Mouse (Mus musculus) lung, postnatal 4 days (tissue): Measurements from ENCODE around the gene Senp3.

Source experiments
- DNase-seq, 2 experiments: peaks; one replicate each; pipeline ENCODE4 v3.0.0; 2021

The Senp3 gene

GRCm38 (mm10) chr11:69679144-69679543, 2.7 kb downstream of the Senp3 start:
- no peak for DNase-seq

GRCm38 (mm10) chr11:69672211-69672706, 9.6 kb downstream of the Senp3 start, which contains the start of gene Eif4a1:
Eif4a1 (minus strand) TSS chr11:69672423.
- DNase-seq, result peak; percentile 100

GRCm38 (mm10) chr11:69671726-69672124, 10.2 kb downstream of the Senp3 start:
- no peak for DNase-seq

DNA sequence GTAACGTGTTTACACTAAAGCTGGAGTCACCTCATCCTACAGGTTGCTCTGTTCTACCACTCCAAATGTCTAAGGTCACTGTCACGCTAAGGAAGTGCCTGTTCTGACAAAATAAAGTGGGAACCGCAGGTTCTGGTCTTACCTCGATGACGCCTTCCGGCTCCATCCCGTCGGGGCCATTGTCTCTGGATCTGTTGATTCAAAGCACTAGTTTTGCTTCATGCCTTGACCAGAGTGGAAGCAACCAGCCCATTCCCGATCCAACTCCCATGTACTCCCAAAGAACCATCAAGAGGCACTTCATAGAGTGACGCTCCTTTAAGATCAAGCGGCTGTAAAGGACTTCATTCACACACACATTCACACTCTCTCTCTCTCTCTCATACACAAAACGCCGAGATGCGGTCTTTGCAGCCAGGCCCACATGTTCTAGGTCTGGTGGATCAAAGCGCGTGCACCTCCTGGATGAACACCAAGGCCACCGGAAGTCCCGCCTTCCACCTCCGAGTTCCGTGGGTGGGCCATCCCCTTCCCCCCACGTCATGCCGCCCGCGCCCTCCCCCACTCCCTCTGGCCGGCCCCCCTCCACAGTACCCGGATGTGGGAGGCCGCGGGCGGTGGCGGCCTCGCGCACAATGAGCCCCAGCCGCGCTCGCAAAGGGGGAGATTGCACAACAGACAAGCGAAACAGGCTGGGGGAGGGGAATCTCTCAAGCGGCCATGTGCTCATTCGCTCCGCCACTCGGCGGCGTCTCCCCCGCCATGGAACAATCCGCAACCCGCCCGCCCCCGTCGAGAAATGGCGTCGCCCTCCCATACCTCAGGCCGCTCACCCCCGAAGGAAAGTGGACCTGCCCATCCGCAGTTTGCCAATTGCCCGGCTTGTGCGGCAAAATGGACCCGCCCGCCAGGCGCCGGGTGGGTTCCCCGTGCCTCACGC, 10.8 kb downstream of the Senp3 start:
- DNase-seq, result peak; percentile 96 to 98

DNA sequence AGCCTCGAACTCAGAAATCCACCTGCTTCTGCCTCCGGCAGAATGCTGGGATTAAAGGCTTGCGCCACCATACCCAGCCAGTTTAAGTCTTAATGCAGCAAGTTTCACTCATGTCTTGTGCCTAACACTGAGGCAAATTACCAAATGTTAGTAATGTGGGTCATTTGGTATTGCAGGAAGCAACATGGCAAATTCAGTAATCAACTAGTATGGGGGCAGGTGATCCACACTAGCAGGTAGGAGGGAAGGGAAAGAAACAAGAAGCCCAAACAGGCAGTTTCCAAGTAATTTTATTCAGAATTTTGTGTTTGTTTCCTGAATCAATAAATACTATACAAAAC, 15.2 kb downstream of the Senp3 start:
- DNase-seq, result no peak

GRCm38 (mm10) chr11:69665961-69666664, 15.8 kb downstream of the Senp3 start, which contains the start of gene Cd68:
Cd68 (minus strand) TSS chr11:69666153.
- DNase-seq, result peak; percentile 76 to 79

DNA sequence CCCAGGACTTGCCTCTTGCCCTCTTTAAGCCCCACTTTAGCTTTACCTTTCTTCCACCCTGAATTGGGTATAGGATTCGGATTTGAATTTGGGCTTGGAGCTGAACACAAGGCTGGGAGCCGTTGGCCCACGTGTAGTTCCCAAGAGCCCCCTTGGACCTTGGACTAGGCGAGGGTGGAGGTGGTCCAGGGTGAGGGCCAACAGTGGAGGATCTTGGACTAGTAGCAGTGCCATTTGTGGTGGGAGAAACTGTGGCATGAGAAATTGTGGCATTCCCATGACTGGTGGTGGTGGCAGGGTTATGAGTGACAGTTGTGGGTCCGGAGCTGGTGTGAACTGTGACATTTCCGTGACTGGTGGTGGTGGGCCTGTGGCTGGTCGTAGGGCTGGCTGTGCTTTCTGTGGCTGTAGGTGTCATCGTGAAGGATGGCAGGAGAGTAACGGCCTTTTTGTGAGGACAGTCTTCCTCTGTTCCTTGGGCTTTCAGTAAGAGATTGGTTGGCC, 16.4 kb downstream of the Senp3 start:
- peak; percentile 16 to 26 for DNase-seq

- no peak for DNase-seq
Observed at GRCm38 (mm10) chr11:69664841-69665240, 17.0 kb downstream of the Senp3 start.

GRCm38 (mm10) chr11:69663795-69664194, 18.1 kb downstream of the Senp3 start:
- DNase-seq, result peak; percentile 14 to 32

GRCm38 (mm10) chr11:69662967-69663671, 18.8 kb downstream of the Senp3 start:
- no peak for DNase-seq

DNA sequence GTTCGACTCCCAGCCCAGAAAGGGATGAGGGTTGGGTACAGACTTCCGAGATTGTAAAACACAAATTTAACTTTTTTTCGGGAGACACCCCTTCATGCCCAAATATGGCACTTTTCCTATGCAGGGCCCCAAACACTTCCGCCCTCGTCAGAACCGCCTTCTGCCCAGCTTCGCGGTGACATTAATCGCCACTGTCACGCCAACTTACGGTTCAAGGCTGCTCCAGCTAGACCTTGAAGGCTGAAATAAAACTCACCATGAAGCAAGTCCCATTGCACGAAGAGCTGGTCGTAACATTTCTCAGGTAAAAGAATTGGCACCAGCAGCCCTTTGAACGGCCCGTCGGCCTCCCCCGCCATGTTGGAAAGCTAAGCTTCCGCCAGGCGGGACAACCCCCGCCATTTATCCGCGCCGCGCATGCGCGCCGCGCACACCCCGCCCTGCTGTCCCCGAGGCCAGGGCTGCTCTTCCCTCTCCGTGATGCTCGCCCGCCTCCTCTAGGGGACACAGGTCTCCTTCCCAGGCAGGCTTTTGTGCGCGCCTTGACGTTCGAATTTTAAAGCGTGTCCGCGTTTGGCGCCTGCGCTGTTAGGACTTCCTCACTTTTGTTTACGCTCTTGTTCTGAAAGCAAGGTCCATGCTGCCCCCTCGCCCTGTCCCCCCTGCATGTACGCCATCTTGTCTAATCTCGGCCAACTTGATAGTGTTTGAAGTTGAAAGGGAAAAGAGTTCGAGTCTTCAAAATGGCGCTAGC, 19.5 kb downstream of the Senp3 start, which contains the start of gene Mpdu1:
TSS of gene Mpdu1 (minus strand) at position 430 of the 754 bp plus-strand sequence.
- peak; percentile 97 to 99 for DNase-seq

- DNase-seq, result no peak
Observed at GRCm38 (mm10) chr11:69661221-69661881, 20.5 kb downstream of the Senp3 start.

DNA sequence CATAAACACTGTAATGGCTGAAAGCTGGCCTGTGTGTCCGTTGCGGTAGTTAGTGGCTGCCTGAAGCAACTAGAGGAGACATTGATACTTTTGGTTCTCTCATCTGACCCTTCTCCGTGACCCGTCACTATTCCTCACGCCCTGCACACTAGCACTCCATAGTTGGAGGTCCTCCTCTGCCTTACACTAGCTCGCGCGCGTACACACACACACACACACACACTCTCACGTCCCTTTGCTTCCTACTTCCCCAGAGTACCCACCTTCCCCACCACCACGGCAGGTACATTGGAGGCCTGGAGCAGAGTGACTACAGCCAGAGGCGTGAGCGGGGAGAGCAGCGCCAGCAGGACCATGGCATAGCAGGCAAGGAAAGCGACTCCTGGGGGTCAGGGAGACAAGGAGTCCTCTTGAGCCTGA, 24.4 kb downstream of the Senp3 start:
- DNase-seq, result peak in 1 of 2 experiments; percentile 24

DNA sequence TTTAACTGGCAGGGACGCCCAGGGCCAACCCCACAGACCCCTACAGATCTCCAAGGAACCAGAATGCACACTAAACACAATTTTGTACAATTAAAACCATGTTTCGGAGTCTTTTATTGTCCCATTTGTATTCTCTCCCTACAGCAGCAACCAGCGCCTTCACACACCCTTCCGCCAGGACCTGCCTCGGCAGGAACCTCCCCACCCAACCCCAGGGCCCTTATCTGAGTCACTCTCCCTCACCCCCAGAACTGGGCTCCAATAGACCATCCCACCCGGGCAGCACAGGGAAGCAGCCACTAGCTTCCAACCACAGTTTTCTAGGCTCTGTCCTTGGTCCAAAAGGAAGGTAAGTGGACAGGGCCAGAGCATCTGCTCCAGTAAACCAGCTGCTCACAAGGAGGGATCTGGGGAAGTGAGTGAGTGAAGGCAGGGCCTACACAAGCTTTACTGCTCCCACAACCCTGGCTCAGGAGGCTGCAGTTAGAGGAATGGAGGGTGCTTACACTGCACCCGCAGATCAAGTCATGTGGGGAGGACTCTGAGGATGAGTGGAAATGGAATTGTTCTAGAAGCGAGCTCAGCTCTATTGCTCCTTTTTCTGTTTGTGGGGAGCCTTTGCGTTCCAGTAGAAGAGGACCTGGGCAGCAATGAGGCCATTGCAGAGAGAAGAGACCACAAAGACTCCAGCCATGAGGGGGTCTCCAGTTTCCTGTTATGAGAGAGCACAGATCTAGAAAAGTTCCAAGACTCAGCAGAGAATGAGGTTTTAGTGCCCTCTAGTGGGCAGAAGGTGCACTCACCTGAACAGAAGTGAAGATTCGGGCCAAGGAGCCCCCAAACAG, 25.0 kb downstream of the Senp3 start:
- peak in 1 of 2 experiments; percentile 66 for DNase-seq

DNA sequence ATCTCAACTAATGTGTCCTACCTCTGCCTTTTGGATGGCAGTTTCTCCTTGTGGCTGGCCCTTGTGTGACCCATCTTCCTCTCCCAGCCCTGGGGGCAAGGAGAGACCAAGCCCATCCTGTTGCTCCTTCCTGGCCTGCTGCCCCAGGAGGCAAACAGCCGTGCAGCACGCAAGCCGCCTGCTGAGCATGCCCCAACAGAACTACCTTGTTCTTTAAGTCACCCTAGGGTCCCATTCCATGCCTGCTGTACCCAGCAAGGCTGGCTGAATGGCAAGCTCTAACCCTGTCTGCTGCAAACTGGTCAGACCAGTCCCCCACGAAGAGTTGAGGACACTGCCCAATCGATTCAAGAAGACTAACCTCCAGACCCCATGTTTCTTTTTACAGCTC, 25.8 kb downstream of the Senp3 start:
- DNase-seq, result peak in 1 of 2 experiments; percentile 24

- peak; percentile 80 for DNase-seq
Observed at GRCm38 (mm10) chr11:69655264-69656064, 26.4 kb downstream of the Senp3 start, which contains the start of gene Sox15. Sox15 (plus strand) TSS chr11:69655314.

- DNase-seq, result peak; percentile 17 to 37
Observed at GRCm38 (mm10) chr11:69654760-69655159, 27.1 kb downstream of the Senp3 start.

DNA sequence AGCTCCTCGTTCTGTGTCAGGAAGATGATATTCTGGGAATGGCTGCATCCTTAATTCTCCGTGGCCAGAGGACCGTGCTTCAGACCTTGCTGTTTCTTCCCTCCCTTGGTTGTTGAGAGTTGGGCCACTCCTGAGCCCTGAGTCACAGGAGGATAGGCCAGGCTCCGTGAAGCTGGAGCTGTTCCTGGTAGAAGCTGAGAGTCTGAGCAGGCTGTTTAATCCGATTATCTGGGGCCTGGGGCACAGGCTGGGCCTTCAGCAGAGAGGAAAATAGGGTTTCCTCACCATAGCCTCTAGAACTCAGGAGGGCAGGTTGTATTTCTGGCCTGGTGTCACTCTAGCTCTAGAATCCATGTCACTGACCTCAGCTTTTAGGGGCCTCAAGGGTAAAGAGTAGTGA, 28.5 kb downstream of the Senp3 start:
- DNase-seq, result no peak

GRCm38 (mm10) chr11:69645860-69646259, 36.0 kb downstream of the Senp3 start:
- no peak for DNase-seq
